Mouse (Mus musculus) layer of hippocampus, adult 8-10 months (tissue): ENCODE results near the gene Elavl4. TPM values are rescaled to one million over a fixed set of nuclear protein-coding genes. Genes with fewer than 3 reads are reported as not detected.

Experiments used
- DNase-seq, 2 experiments: peaks; one replicate each; pipeline ENCODE4 v3.0.0; 2022; ENCODE audit warnings: low spot score in 2 of 2
- total RNA-seq, 4 experiments: library from RNA; stranded (reverse); gene quantifications; 2 replicates each; pipeline ENCODE4 v1.2.4; 2022

Gene Elavl4
- total RNA-seq, 4 experiments from 2014 or later: 53.0 to 72.3 (median 67.6) TPM

DNA sequence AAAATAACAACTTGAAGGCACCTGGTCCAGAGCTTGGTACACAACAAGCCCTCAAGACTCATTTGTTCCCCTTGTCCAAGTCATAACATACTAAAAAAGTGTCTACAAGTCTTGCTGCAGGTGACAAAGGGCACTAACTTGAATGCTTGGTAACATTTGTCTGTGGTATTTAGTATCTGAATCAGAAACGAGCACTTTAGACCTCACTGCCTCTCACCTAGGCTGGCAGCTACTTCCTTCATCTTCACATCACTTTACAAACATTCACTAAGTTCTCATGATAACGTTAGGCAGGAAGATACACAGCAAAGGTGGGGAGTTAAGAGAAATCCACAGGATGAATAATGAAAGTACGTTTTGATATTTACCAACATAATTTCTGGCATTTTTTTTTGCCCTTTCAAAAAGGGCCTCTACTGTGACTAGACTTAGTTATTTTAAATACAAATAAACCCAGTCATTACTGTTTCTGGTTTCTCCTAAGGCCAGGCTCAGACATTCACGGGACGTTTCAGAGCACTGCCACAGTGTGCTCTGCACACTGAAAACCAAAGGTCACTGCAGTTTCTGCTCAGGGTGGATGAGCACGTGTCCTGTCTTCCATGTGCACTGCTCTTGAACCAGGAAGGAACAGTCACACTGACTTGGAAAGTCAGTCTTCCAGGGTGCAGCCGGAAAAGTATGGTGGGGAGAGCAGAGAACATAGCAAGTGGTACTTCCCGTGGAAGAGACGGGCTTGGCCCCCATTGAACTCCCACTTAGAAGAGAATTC, 84.7 kb downstream of the Elavl4 start:
- no peak for DNase-seq

DNA sequence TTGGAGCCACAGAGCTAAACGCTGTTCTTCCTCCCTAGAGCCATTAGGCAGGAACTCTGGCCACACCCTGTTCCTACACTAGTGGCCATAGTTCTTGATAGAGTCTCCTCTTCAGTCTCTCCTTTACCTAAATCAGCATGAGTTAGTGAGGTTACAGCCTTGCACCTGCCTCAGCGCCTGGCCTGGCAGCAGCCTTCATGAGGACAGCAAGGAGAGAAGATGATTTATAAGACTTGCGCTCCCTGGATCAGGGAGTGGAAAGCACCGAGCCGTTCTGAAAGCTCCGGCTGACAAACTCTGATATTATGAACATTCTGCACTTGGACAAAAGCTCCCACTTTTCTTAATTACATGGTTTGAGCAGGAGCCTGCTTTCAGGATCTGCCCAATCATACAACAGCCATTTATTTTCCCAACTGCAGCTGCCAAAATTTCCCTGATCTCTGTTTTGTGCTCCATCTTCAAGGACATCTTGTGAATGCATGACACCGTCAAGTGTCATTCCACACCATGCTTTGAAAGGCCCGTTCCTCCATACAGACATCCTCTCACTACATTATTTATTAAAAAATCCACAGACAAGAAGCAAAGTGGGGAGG, 87.3 kb downstream of the Elavl4 start:
- DNase-seq: no peak

DNA sequence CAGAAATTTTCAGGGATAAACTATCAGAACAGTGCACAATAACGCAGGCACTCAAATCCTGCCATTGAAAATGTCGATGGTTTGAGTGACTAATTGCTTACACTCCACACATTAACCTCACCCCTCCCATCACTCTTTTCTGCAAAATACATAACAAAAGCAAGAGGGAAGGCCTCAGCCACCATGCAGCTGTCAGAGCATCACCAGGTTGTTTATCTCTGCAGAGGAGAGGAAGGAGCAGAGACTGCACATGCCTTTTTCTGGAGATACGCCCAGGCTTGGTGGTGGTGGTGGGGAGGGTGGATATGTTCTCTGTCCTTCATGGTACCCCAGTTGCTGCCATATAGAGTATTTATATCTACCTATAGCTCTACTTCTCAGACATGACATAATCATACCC, 94.3 kb downstream of the Elavl4 start:
- no peak for DNase-seq

DNA sequence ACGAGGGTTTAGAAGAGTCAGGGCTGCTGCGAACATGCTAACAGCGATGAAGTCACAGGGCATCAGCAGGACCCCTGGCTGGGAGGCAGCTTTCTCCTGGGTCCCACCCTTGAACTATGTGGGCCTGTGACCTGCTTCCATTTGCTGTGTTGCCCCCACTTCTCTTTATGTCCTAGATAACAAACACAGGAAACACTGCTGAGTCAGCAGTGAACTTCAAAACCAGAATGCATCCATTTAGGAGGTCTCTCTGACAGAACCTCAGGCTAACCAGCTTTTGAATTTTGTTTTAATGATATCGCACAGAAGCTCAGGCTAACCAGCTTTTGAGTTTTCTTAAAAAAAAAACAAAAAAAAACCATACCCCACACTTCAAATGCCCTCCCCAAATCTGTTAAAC, 96.1 kb downstream of the Elavl4 start:
- no peak for DNase-seq

DNA sequence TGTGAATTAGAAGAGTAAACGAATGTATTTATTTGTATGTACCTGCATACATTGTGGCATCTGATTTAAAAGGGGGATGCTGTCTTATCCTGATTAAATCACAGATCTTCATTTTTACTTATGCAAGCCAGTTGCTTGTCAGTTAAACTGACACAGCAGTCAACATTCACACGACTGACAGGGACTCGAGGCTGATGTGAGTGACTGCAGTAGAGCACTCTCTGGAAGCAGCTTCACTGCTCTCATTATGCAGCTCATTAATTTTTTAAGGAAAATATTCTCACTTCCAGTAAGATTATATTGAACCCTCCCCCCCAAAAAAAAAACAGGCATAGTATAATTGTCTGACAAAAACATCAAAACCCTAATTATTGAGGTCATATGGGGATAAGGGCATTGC, 101.7 kb downstream of the Elavl4 start:
- DNase-seq: no peak

DNA sequence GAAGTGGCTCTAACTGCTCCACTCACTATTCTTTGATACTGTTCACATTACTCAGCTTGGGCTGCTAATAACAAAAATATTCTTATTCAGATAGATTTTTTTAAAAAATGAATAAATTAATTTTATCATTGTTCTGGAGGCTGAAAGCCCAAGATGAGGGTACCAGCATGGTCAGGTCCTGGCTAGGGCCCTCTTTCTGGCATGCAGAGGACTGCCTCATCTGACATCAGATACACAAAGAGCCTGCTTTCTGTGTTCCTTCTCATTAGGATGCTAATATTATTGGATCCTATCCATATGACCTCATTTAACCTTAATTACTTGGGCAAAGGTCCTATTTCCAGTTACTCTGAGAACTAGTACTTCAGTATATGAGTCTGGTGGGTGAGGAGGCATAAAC, 108.8 kb downstream of the Elavl4 start:
- no peak for DNase-seq

DNA sequence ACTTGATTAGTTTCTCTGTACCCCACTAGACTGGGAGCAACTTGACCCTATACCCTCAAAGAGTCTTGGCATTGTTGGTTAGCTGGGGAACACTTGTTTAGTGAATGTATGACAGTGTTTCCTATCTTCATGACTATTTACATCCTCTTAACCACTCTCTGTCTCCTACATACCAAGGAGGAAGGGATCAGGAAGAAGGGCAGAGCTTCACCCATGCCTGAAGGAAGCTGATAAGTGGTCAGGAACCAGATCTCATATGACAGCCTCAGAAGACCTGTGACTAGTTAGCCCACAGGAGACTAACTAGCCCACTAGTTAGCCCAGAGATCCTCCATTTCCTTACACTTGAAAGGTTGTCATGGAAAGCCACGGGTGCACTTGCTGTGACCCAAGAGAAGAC, 117.2 kb downstream of the Elavl4 start:
- no peak for DNase-seq

DNA sequence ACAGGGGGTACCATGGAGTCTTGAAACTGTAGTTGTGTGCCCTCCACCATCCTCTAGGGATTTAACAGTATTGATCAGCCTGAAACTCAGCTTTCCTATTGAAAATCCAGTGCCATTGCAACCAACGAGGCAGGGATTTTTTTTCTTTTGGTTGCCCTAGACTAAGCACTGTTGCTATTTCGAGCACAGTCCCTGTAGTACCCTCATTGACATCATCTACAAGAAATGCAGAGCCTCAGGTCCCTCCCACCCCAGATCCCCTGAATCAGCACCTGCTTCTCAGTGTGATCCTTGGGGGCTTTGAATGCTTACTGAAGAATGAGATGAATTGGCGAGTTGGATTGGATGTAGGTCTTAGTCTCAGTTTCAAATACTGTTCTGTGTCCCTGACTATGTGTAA, 119.4 kb downstream of the Elavl4 start:
- DNase-seq: no peak

DNA sequence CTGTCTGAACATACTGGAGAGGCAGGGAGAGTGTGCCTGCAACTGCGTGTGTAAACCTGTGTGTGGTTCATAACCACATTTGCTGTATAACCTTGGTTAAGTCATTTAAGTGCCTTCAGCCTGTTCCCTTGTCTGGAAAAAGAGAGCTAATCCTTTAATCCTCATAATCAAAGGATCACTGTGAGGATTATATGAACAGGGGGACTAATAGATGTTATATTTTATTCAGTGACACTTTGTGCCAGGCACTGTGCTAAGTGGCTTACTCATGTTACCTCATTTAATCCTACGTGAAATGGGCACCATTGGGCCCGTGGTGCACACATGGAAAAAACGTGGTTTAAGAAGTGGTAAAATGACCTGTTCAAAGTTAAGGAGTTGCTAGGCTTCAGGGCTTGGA, 119.9 kb downstream of the Elavl4 start:
- DNase-seq: no peak

DNA sequence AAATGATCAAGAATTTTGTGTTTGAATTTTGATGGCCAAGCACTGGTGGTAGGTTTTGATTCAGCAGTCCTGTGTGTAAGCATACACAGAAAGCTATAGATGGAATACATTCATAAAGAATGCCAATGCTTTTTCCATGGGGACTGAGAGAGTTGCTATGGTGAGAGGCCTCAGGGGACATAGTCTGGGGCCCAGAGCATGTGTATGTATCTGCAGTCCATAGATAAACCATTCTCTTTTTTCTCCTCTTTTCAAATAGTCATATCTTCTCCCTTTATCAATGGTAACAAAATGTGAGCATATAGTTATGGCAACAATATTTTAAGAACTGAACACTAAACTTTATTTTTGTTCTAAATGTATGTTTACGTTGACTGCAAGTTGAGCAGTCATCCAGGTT, 122.1 kb downstream of the Elavl4 start:
- no peak for DNase-seq

DNA sequence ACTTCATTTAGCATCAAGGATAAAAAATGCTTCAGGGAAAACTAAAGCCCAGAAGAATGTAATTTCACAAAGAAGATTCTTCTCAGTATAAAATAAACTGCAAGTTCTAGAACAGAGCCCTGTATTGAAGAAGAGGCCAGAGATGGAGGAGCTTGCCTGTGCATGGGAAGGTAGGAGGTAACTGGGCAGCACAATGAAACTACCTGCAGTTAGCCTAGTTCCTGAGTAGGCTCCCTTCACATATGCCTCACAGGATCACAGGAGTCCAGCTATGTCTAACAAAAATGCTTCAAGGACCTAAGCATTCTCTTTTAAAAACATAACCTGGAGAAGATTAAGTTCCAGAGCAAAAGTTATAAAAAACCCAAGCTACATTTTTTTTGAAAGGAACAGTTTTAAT, 122.5 kb downstream of the Elavl4 start:
- no peak for DNase-seq

DNA sequence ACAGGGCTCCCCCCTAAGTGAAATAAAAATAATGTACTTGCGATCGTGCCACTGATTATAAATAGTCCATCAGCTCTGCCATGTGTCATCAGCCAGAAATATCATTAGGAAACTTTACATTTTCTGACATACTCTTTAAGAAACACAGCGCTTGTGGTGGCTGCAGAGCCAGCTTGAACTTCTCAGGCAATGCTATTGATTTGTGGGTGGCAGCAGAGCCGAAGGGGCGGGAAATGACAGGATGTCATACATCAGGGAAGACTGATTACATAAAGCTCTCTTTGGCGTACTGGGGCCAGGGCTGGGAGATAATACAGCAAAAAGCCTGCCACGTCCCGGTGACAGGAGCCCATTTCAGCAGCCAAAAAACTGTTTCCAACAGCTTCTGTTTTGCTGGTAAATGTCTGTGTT, 124.1 kb downstream of the Elavl4 start:
- DNase-seq: peak; percentile 34 to 44

DNA sequence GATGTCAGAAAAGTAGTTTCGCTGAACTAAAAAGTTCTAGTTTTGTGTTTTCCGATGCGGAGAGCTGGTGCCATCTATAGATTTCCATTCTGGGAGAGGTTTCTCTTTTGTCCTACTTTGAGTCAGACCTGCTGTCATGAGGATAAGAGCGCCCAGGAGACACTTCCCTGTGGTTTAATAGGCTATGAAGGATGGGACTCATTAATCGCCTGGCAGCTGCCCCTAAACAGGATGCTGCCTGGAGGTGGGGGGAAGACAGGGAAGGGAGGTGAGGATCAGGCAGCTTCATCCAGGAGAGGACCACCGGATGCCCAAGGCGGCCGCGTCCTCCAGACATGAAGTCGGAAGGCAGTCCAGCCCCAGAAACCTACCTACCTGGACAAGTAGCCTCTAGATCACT, 126.2 kb downstream of the Elavl4 start:
- DNase-seq: no peak

DNA sequence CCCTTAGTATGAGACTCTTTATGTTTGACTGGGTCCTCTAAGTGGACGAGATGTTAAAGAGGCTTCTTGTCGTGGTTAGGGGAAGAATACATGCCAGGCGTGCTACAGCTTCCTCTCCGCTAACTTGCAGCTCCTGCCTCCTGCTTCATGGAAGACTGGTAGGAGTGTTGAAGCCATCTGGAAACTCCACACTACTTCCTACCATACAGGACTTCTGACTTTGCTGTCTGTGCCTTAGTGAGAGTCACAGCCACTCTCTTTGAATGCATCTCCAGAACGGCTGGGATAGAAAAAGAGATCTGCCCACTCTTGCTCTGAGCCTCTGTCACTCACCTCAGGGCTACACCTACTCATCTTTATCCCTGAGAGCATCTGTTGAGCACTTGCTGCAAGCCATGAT, 132.9 kb downstream of the Elavl4 start:
- no peak for DNase-seq

DNA sequence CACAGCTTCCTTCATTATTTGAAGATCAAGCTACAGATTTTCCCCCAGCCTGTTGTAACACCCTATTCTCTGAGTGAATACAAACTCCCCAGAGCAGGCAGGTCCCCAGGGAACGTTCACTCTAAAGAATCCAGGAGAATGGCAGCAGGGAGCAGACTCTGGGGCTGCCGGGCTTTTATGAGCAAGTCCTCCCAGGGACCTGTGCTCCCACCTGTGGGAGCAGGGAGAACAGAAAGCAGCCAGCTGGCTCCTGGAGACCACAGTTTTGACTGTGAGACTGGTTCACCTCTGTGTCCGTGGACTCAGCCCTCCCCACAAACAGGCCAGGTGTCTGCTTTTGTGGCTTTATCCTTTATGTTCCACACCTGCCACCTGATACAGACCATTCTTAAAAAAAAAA, 134.2 kb downstream of the Elavl4 start:
- no peak for DNase-seq

DNA sequence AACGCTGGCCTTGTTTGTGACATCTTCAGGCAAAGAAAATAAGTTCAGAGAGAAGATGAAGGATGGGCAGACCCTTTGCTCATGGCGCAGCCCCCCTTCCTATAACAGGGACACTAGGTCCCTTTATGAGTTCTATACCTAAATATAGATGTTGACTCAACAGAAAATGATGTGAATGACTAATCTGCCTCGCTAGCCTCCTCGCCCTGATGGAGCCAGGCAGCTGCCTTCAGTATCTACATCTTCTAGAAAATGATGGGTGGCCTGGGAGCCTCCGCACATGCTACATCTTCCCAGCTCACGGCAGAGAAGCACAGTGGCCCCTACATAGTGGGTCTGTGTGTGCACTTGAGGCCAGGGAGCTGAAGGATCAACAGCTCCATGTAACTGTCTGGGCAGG, 137.2 kb downstream of the Elavl4 start:
- DNase-seq: no peak

DNA sequence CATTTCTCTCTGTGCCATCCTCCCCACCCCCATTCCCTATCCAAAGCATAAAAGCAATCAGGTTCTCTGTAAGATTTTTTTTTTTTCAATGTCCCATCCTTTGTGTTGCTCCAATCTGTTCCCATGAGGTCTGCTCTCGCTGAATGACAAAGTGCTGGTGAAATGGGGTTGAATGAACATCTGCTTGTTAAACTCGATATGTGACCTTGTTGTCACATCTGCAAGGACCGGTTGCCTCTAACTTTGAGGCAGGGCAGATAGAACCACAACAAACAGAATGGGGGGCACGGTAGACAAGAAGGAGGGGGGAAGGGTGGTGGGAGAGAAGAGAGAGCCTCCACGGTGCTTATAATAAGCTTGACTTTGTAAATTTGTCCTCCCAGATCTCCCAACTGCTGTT, 138.0 kb downstream of the Elavl4 start:
- no peak for DNase-seq

DNA sequence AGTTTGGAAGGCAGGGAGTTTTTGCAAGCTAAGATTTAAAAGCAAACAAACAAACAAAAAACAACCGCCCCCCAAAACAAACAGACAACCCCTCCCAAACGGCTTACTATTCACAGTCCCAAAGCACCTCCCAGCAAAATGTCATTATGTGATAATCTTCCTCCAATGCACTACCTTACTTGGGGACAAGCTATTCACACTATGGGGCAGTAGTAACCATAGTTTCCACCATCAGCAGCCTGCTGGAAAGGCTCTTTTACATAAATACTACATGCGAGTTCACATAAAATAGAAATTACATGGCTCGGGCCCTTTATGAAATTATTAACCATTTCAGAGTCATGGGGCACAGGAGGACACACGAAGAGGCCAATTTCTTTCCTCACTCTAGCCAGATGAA, 141.5 kb downstream of the Elavl4 start:
- DNase-seq: no peak

DNA sequence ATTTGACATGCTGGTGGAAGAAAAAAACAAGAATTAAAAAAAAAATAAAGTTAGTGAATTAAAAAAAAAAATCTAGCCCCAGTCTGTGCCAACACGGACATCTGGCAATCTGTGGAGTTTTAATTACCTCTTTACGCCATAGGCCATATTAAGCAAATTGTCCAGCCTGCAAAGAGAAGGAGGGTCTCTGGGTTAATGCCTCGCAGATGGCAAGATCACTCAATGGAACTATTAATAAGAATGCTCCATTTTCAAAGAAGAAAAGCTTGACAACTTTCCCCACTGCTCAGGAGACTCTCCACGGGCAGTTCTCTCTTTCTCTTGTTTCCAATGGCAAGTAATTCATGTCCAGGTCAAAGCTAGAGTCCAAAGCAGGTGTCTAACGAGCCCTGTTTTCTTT, 142.1 kb downstream of the Elavl4 start:
- no peak for DNase-seq

DNA sequence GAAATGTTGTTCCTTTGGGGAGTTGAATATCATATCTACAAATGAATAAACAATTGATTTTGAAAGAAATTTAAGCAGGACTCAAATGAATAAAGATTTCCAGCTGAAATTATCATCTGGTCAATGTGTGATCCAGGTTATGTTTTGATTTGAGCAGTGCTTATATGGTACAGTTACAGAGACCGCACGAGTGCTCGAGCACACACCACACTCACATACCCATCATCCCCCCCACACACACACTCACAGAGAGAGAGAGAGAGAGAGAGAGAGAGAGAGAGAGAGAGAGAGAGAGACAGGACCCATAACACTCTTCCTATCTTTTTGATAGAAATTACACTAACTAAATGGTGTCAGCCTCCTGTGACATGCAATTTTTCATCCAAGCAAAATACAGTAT, 150.0 kb downstream of the Elavl4 start:
- DNase-seq: no peak

DNA sequence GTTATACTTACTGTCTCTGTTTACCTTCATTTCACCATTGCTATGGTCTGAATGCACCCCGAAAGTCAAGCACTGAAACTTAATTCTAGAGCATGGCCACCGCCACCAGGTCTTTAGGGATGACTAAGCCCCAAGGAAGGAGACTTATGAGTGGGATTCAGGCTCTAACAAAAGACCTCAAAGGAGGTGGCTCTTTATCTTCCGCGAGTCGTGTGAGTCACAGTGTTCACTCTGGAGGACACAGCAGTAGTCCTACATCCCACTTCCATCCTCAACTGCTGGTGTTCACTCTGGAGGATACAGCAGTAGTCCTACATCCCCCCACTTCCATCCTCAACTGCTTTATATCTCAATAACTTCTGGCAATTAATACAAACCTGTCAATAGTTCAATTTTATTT, 151.8 kb downstream of the Elavl4 start:
- DNase-seq: no peak

DNA sequence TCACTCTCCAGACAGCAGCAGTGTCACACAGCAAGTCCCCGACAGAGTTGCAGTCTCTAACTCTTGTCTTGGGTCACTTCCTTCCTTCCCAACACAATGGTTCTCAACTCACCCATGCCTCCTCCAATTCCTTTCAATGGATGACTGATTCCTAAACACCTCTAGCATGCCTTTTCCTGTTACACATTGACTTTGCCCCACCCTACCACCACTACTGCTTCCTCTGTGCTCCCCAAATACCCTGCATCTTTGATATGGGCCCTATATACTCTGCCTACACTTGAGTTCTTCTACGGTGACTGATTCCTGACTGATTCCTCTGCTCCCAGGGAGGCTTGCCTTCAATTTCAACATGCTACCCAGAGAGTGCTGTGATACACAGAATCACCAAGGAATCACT, 153.1 kb downstream of the Elavl4 start:
- DNase-seq: no peak

DNA sequence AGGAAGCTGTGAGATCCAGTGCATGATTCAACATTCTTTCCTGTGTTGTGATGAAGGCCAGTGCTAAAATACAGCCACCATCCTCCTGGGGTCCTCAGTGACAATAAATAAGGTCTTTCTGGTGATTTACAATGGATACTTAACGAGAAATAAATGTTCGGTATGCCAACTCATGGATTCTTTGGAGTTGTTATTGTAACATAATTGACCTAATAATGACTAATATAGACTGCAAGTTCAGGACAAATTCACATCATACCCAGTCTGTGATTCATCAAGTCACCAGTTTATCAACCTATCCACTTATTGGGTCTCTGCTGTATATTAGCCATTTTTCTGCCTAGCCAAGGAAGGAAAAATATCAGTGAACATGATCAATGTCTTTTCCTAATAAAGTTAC, 174.4 kb downstream of the Elavl4 start:
- no peak for DNase-seq

DNA sequence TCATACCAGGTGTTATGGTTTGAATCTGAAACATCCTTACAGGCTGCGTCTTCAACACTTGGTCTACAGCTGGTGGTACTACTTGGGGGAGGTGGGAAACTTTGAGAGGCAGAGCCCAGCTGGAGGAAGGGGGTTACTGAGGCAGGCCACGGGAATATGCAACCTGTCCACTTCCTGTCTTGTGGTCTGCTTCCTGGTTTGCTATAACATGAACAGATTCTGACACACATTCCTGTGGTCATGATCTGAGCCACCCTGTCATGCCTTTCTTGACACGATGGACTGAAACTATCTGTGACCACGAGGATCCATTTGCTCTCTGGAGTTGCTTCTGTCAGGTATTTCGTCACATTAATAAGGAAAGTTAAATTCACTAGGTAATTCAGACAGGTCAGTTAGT, 179.7 kb downstream of the Elavl4 start:
- DNase-seq: no peak
